Mouse (Mus musculus) activated CD4-positive, CD25-positive, alpha-beta regulatory T cell, adult 4 months (primary cell): Measurements from ENCODE around the gene Slc27a4. TPM values are rescaled to one million over a fixed set of nuclear protein-coding genes. Genes with fewer than 3 reads are reported as not detected.

Source experiments
- ATAC-seq: one replicate; pipeline ENCODE4 v1.8.0; 2017
- polyA plus RNA-seq, 2 experiments: library from polyadenylated mRNA; unstranded; fragments of 100-300 nt; shearing (Covaris generic); gene quantifications; one replicate each; pipeline ENCODE4 v1.2.1; 2017

The Slc27a4 gene
- polyA plus RNA-seq, 2 experiments from 2014 or later, result 1.3 to 1.5 TPM

- no peak for ATAC-seq
These were observed 54.2 kb downstream of the Slc27a4 start for GRCm38 (mm10) chr2:29856451-29857260.

- no peak for ATAC-seq
These were observed 54.9 kb downstream of the Slc27a4 start for GRCm38 (mm10) chr2:29857341-29857740.

- ATAC-seq, result no peak
These were observed 55.5 kb downstream of the Slc27a4 start for GRCm38 (mm10) chr2:29857967-29858366.

- no peak for ATAC-seq
These were observed 56.5 kb downstream of the Slc27a4 start for GRCm38 (mm10) chr2:29858748-29859473.

GRCm38 (mm10) chr2:29865125-29865524, 62.7 kb downstream of the Slc27a4 start:
- no peak for ATAC-seq

Other genes with a start within 250 kb of the Slc27a4 start
- 10 to 100 TPM; 21.9 to 24.0 TPM for gene Rapgef1, start 182.9 kb upstream of the Slc27a4 start, polyA plus RNA-seq
- gene Gm13420, start 50.9 kb upstream of the Slc27a4 start, polyA plus RNA-seq, result under 1 TPM in 1 of 2 experiments, not detected in 1; 0.30 TPM
- not detected for gene Gm13547, start 43.3 kb upstream of the Slc27a4 start, polyA plus RNA-seq
- 10 to 100 TPM in 1 of 2 experiments, 1 to 10 TPM in 1; 5.8 to 10.5 TPM for gene Coq4, start 15.1 kb upstream of the Slc27a4 start, polyA plus RNA-seq
- gene Trub2, start 14.1 kb upstream of the Slc27a4 start, polyA plus RNA-seq, result 10 to 100 TPM; 21.7 to 30.0 TPM
- 10 to 100 TPM; 25.1 to 25.7 TPM for gene Urm1, start 17.4 kb downstream of the Slc27a4 start, polyA plus RNA-seq
- 1 to 10 TPM; 1.2 to 1.4 TPM for gene Cercam, start 66.5 kb downstream of the Slc27a4 start, polyA plus RNA-seq
- 10 to 100 TPM; 44.3 to 45.0 TPM for gene Odf2, start 86.6 kb downstream of the Slc27a4 start, polyA plus RNA-seq
- 10 to 100 TPM; 42.4 to 52.7 TPM for gene Gle1, start 132.8 kb downstream of the Slc27a4 start, polyA plus RNA-seq
- gene Sptan1, start 162.9 kb downstream of the Slc27a4 start, polyA plus RNA-seq, result 10 to 100 TPM; 78.3 to 89.3 TPM
- gene Wdr34, start 246.2 kb downstream of the Slc27a4 start, polyA plus RNA-seq, result 1 to 10 TPM in 1 of 2 experiments, under 1 TPM in 1; 0.87 to 1.4 TPM